Mouse (Mus musculus) CD4-positive naive resting alpha-beta T cell, adult 76 days (primary cell): ENCODE data around the gene Agl. TPM values are rescaled to one million over a fixed set of nuclear protein-coding genes. Genes with fewer than 3 reads are reported as not detected.

Experiments used
- total RNA-seq: library from RNA; stranded (reverse); gene quantifications from one replicate; pipeline ENCODE4 v1.2.4, GENCODE M21; 2023

The Agl gene
- 6.8 TPM for total RNA-seq

GRCm38 (mm10) chr3:116807811-116808506 is at the start of gene Agl:
TSS of gene Agl (minus strand) at chr3:116808166.

GRCm38 (mm10) chr3:116712436-116712881 is 95.5 kb downstream of the Agl start, which contains the start of gene Slc35a3:
TSS of gene Slc35a3 (minus strand) at chr3:116712831.

Other genes starting within 250 kb of the Agl start
- not detected for gene Lrrc39, start 245.2 kb downstream of the Agl start, total RNA-seq
- gene Sass6, start 213.2 kb downstream of the Agl start, total RNA-seq, result 6.9 TPM
- gene Trmt13, start 193.6 kb downstream of the Agl start, total RNA-seq, result 30.9 TPM
- 106 TPM for gene Mfsd14a, start 145.5 kb downstream of the Agl start, total RNA-seq
- not detected for gene Gm43191, start 126.9 kb downstream of the Agl start, total RNA-seq
- gene Slc35a3, start 95.3 kb downstream of the Agl start, total RNA-seq, result 27.3 TPM
- gene Frrs1, start 51.3 kb upstream of the Agl start, total RNA-seq, result 12.8 TPM
- not detected for gene 4930455H04Rik, start 160.1 kb upstream of the Agl start, total RNA-seq
- gene Palmd, start 160.8 kb upstream of the Agl start, total RNA-seq, result not detected